Mouse (Mus musculus): ENCODE data around the gene Gstm6. TPM values are rescaled to one million over a fixed set of nuclear protein-coding genes. Genes with fewer than 3 reads are reported as not detected.

The Gstm6 gene
- polyA plus RNA-seq (2012; rRNA removed; ENCODE audit: low replicate concordance), result 1.0 and 2.0 TPM in 2 replicates

DNA sequence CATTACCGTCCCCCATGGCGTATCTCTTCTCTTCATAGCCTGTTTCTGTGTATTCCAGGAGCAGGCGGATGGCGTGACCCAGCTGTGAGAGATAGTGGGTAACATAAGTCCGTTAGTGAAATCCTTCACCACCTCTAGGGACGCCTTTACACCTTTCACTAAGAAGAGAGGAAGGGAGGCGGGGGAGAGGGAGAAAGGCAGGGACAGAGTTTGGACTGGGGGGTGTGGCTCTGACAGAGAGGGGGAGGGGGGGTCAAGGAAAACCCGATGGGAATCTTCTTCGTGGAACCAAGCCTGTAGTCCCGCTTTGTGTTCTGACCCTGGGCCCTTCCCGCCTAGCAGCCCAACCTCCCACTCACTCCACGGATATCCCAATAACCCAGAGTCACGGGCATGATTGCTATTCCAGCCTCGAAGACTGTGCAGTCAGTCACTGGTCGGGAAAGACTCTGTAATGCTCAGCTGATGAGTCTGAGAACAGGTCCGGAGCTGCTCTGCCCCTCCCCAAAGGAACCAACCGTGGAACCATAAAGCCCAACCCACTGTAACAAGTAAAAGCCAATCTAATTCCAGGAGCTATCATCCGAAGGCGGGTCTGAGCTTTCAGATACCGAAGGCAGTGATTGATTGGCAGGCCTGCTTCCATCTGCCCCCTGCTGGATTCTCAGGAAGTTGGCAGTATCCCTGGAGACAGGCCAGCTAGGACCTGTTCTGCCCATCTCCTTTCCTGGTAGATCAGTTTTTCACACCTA lies at the start of gene Gstm6:
Gstm6 (minus strand) TSS at position 511 of the 752 bp plus-strand sequence.

GRCm38 (mm10) chr3:107986041-107986562 lies 42.6 kb upstream of the Gstm6 start, which contains the start of gene Gstm2:
Gstm2 (minus strand) TSS chr3:107986453.

DNA sequence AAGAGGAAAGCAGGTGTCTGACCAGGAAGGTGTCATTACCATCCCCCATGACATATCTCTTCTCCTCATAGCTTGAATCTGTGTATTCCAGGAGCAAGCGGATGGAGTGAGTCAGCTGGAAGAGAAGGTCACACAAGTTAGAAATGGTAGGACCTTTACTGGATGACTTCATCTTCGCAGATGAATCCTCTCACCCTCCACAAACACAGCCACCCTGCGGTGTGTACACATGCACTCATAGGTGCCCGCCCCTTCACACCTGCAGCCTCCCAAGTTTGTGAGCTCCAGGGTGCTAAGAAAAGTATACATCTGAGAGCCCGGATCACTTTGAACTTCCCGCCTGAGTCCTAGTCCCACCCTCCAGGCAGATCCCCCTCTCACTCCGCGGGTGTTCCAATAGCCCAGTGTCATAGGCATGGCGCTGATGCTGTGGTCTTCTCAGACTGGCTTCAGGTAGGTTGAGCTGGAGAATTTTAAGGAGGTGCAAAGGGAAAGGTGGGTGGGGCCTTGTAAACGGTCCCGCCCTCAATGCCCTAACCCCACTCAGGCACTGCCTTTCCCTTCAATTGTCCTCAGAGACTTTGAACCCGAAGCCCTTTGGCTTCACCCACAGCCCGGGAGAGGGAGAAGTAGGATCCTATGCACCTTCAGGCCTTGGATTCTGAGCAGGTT lies 25.3 kb upstream of the Gstm6 start, which contains the start of gene Gstm3:
Gstm3 (minus strand) TSS at position 560 of the 672 bp plus-strand sequence.

DNA sequence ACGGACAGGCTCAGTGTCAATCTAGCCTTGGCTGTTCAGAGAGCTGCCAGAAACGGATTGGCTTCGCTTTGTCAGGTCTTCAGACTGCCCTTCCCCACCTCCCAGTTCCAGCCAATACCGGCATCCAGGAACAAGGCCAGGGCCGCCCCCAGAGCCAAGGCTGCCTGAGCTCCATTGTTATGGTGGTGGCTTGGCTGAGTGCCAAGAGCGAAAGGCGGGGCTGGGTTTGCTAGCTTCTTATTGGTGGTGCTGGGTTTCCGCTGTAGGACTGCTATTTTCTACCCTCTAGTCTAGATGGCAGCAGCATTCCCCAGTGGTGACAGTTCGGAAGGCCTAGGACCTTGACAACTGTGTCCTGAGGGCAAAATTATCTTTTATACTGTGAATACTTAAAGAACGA lies 11.9 kb downstream of the Gstm6 start, which contains the start of gene Gstm7:
Gstm7 (minus strand) TSS at position 148 of the 400 bp plus-strand sequence.

DNA sequence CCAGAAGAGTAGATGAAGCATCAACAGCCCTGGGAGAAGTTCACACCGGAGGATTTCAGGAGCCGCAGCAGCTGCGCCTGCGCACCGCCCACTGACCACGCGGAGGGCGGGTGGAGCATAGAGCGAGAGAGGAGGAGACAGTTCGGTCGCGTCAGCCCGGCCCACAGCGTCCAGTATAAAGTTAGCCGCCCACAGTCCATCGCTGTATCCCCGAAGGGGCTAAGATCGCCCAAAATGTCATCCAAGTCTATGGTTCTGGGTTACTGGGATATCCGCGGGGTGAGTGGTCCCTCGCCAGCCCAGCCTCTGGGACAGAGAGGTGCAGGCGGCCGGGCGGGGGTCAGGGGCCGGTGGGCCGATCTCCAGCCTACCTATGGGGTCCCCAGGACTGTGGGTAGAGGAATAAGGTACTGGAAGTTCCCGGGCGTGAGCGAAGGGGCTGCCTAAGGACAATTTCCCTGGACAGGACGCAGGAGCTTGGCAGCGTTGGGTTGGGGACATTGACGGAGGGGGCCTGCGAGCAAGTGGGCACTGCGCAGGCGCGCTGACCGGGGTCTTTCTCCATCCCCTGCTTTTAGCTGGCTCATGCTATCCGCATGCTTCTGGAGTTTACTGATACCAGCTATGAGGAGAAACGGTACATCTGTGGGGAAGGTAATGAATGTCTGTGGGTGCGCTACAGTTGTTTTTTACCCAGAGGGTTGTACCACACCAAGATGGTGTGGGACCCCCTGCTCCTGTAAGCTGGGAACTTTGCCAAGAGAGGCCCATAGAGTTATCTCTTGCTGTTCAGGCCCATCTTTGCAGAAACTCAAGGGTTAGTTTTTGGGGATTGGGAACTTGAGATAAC lies 47.6 kb downstream of the Gstm6 start, which contains the start of gene Gstm5:
Gstm5 (plus strand) TSS at position 102 of the 850 bp plus-strand sequence.

Other genes starting within 250 kb of the Gstm6 start
- gene Ahcyl1, start 247.2 kb downstream of the Gstm6 start, polyA plus RNA-seq (2012; rRNA removed; ENCODE audit: low replicate concordance), result 36.8 and 108 TPM in 2 replicates
- 49.2 and 53.3 TPM in 2 replicates for gene Csf1, start 183.3 kb downstream of the Gstm6 start, polyA plus RNA-seq (2012; rRNA removed; ENCODE audit: low replicate concordance)
- gene Eps8l3, start 66.5 kb downstream of the Gstm6 start, polyA plus RNA-seq (2012; rRNA removed; ENCODE audit: low replicate concordance), result not detected in 2 replicates
- gene Gstm5, start 47.9 kb downstream of the Gstm6 start, polyA plus RNA-seq (2012; rRNA removed; ENCODE audit: low replicate concordance), result 19.5 and 56.4 TPM in 2 replicates
- gene Gstm7, start 11.9 kb downstream of the Gstm6 start, polyA plus RNA-seq (2012; rRNA removed; ENCODE audit: low replicate concordance), result 4.8 and 13.3 TPM in 2 replicates
- gene Gstm3, start 25.5 kb upstream of the Gstm6 start, polyA plus RNA-seq (2012; rRNA removed; ENCODE audit: low replicate concordance), result 1.1 TPM in 1 of 2 replicates, not detected in the other
- 110 and 283 TPM in 2 replicates for gene Gstm2, start 42.7 kb upstream of the Gstm6 start, polyA plus RNA-seq (2012; rRNA removed; ENCODE audit: low replicate concordance)
- 833 and 1,200 TPM in 2 replicates for gene Gstm1, start 74.2 kb upstream of the Gstm6 start, polyA plus RNA-seq (2012; rRNA removed; ENCODE audit: low replicate concordance)
- 18.5 and 36.0 TPM in 2 replicates for gene Gstm4, start 101.1 kb upstream of the Gstm6 start, polyA plus RNA-seq (2012; rRNA removed; ENCODE audit: low replicate concordance)
- gene Ampd2, start 142.9 kb upstream of the Gstm6 start, polyA plus RNA-seq (2012; rRNA removed; ENCODE audit: low replicate concordance), result 116 and 159 TPM in 2 replicates
- gene Gnat2, start 149.0 kb upstream of the Gstm6 start, polyA plus RNA-seq (2012; rRNA removed; ENCODE audit: low replicate concordance), result 0.10 and 0.18 TPM in 2 replicates
- 12.4 and 25.6 TPM in 2 replicates for gene Gnai3, start 202.4 kb upstream of the Gstm6 start, polyA plus RNA-seq (2012; rRNA removed; ENCODE audit: low replicate concordance)
- not detected in 2 replicates for gene Gpr61, start 211.1 kb upstream of the Gstm6 start, polyA plus RNA-seq (2012; rRNA removed; ENCODE audit: low replicate concordance)
- gene Amigo1, start 242.6 kb upstream of the Gstm6 start, polyA plus RNA-seq (2012; rRNA removed; ENCODE audit: low replicate concordance), result 27.8 and 29.8 TPM in 2 replicates

Measured in mammary gland, adult 2 months (tissue).